In the genomic region with DNA sequence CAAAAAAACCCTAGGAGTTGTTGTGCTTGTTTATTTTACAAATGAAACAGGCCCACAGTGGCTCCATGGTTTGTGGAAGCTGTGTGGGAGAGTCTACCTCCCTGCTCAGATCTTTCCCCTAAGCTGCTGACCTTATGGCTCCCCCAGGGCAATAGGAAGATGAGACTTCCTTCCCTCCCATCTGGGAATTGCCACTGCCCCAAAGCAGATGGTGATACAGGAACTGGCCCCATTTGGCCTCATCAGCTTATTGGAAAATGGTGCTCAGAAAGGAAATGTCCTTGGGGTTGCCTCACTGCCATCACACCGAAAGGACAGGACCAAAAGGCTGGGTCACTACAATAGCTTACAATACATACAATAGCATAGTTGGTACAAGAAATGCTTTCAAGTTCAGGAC, we compare ENCODE assay signal across 25 mouse cellular contexts.
A peak's percentile ranks its signal among the peaks of the same experiment; 100 is the strongest.
DNase-seq lines count a peak whose midpoint lies in the region; ATAC-seq and TF ChIP-seq lines count a peak whose summit lies in the region.
"Had no signal": no experiment of that assay in that cellular context is flagged by ENCODE, and none has a peak within 500 bp of the region (broad histone marks: within the 10 kb centered on the region; RNA-seq: fewer than 3 reads in every experiment).

No protein-coding gene starts in this region.

- peak overlapping the region; percentile 31; the same call in 1 of the 2 replicates for H3K27ac ChIP-seq in heart, embryonic 15.5 days
- no peak overlapping the region for H3K27ac ChIP-seq in heart, embryonic 10.5 days
- H3K27ac ChIP-seq in left cerebral cortex, adult 2 months, result no peak overlapping the region
- H3K27ac ChIP-seq: forebrain, embryonic 10.5 days; hindbrain, postnatal 0 days; limb, embryonic 12.5 days; neural tube, embryonic 12.5 days; stomach, postnatal 0 days had no signal

- no peak for ATAC-seq in heart, embryonic 15.5 days (replicated peaks; ENCODE audit: insufficient number of reproducible peaks, insufficient read depth, low FRiP score, low read depth)
- ATAC-seq: forebrain, embryonic 16.5 days; hindbrain, postnatal 0 days; intestine, embryonic 16.5 days had no signal

- no peaks in the 10 kb centered on the region for H3K27me3 ChIP-seq in heart, embryonic 15.5 days
- H3K27me3 ChIP-seq in heart, embryonic 10.5 days (ENCODE audit: insufficient read depth, poor library complexity, severe bottlenecking), result no peaks in the 10 kb centered on the region
- H3K27me3 ChIP-seq: limb, embryonic 12.5 days; megakaryocyte, embryonic 14.5 days; neural tube, embryonic 12.5 days had no signal

- no peak overlapping the region for H3K9ac ChIP-seq in heart, embryonic 15.5 days
- H3K9ac ChIP-seq: limb, embryonic 12.5 days; neural tube, embryonic 12.5 days had no signal

- H3K4me1 ChIP-seq in heart, embryonic 15.5 days (replicated peaks), result no peaks in the 10 kb centered on the region
- no peaks in the 10 kb centered on the region for H3K4me1 ChIP-seq in heart, embryonic 10.5 days
- H3K4me1 ChIP-seq: forebrain, embryonic 10.5 days; limb, embryonic 12.5 days; neural tube, embryonic 12.5 days had no signal

- no peak overlapping the region for H3K4me2 ChIP-seq in heart, embryonic 15.5 days
- H3K4me2 ChIP-seq: limb, embryonic 12.5 days; liver, embryonic 11.5 days; neural tube, embryonic 12.5 days had no signal

- H3K4me3 ChIP-seq in heart, embryonic 15.5 days, result no peak overlapping the region
- H3K4me3 ChIP-seq in heart, embryonic 10.5 days, result no peak overlapping the region
- H3K4me3 ChIP-seq in left cerebral cortex, adult 2 months, result no peak overlapping the region
- H3K4me3 ChIP-seq: forebrain, embryonic 10.5 days; limb, embryonic 12.5 days; neural tube, embryonic 12.5 days had no signal

- WGBS in heart, embryonic 15.5 days, result 76% methylated on average over 1 of the region's 1 CpGs
- 58% methylated on average over 1 of the region's 1 CpGs for WGBS in heart, embryonic 10.5 days

- H3K9me3 ChIP-seq in heart, embryonic 15.5 days (replicated peaks), result no peaks in the 10 kb centered on the region
- H3K9me3 ChIP-seq in heart, embryonic 10.5 days, result no peaks in the 10 kb centered on the region
- H3K9me3 ChIP-seq: forebrain, embryonic 10.5 days; limb, embryonic 12.5 days; megakaryocyte, embryonic 14.5 days; neural tube, embryonic 12.5 days had no signal

- no peak for TF ChIP-seq CTCF in left cerebral cortex, adult 2 months (IDR thresholded peaks at IDR 0.05)

- no peaks in the 10 kb centered on the region for H3K36me3 ChIP-seq in heart, embryonic 15.5 days
- no peaks in the 10 kb centered on the region for H3K36me3 ChIP-seq in heart, embryonic 10.5 days
- H3K36me3 ChIP-seq: forebrain, embryonic 10.5 days; limb, embryonic 12.5 days; neural tube, embryonic 12.5 days had no signal

- intact Hi-C loops in left cerebral cortex, postnatal 4 days (cut with DNase I), result no loop called here
- intact Hi-C loops in left cerebral cortex, adult 2 months (cut with DNase I), result no loop called here

- peak; percentile 25 for DNase-seq in embryo, embryonic 10 days (ENCODE audit: low spot score)
- no peak for DNase-seq in embryo, embryonic 11 days
- no peak for DNase-seq in heart, embryonic 10.5 days (ENCODE audit: low spot score)
- peak; percentile 16 for DNase-seq in left cerebral cortex, postnatal 4 days
- DNase-seq in left cerebral cortex, adult 2 months (ENCODE audit: extremely low spot score in 1 of 2, low spot score in 2 of 2), result no peak
- peak; percentile 24 for DNase-seq in embryo, embryonic 10.5 days (ENCODE audit: low spot score)
- DNase-seq in yolk sac, embryonic 10.5 days (ENCODE audit: low spot score), result no peak
- DNase-seq: adrenal gland, postnatal 25 days; cerebellum, adult 9-10 months; gastrocnemius, postnatal 10 days; kidney, postnatal 10 days; lung, adult 2 months; lung, postnatal 36 days; midbrain, embryonic 14.5 days; right cerebral cortex, postnatal 14 days had no signal

Comparison
In these comparisons a context has a peak if more than half of its experiments do, and no peak if none do; other contexts are left out.
1. DNase-seq: peak in embryo, embryonic 10 days (single experiment), left cerebral cortex, postnatal 4 days (single experiment) and embryo, embryonic 10.5 days (single experiment); none in embryo, embryonic 11 days (single experiment), heart, embryonic 10.5 days (single experiment), left cerebral cortex, adult 2 months (0 of 2) and yolk sac, embryonic 10.5 days (single experiment).